Mouse (Mus musculus) spleen, adult 2 months (tissue): Measurements from ENCODE around the gene Olfr713. TPM values are rescaled to one million over a fixed set of nuclear protein-coding genes. Genes with fewer than 3 reads are reported as not detected.

Experiments
- DNase-seq, 2 experiments: peaks; one replicate each; pipeline versions ENCODE4 v3.0.0 to v3.0.0-alpha.2; 2012 to 2021; ENCODE audit warnings: low spot score in 2 of 2, low read depth in 1 of 2
- H3K27ac ChIP-seq: fragments of 200-500 bp; 2 replicates; pipeline ENCODE4 v1.5.1; 2012; ENCODE audit warnings: low read length, inconsistent platforms; ENCODE audit not compliant: insufficient read depth
- H3K27me3 ChIP-seq: fragments of 200-500 bp; 2 replicates; pipeline ENCODE4 v1.6.1; 2012; ENCODE audit warnings: mild to moderate bottlenecking, moderate library complexity, low read length, inconsistent platforms; ENCODE audit not compliant: control insufficient read depth, insufficient read depth
- H3K36me3 ChIP-seq: fragments of 200-500 bp; 2 replicates; pipeline ENCODE4 v1.6.1; 2012; ENCODE audit warnings: mild to moderate bottlenecking, low read length, inconsistent platforms; ENCODE audit not compliant: control insufficient read depth, insufficient read depth
- H3K4me1 ChIP-seq: fragments of 200-500 bp; 2 replicates; pipeline ENCODE4 v1.6.1; 2011; ENCODE audit warnings: inconsistent platforms; ENCODE audit not compliant: control insufficient read depth, insufficient read depth, insufficient read length
- H3K4me3 ChIP-seq: fragments of 200-500 bp; 2 replicates; pipeline ENCODE4 v1.5.1; 2011; ENCODE audit warnings: mild to moderate bottlenecking, inconsistent platforms; ENCODE audit not compliant: insufficient read depth, insufficient read length; ENCODE audit errors: extremely low read depth
- CTCF ChIP-seq: fragments of 200-500 bp; IDR thresholded peaks from 2 replicates; pipeline ENCODE4 v1.5.1; 2011; ENCODE audit warnings: mild to moderate bottlenecking, inconsistent platforms; ENCODE audit not compliant: insufficient read depth, insufficient read length, insufficient replicate concordance; ENCODE audit errors: extremely low read depth
- POLR2A ChIP-seq: fragments of 200-500 bp; IDR thresholded peaks from 2 replicates; pipeline ENCODE4 v1.6.1; 2011; ENCODE audit warnings: low read depth, low read length, inconsistent platforms
- WGBS: fragments of 180-500 bp; shearing (Covaris S2); methylation state at CpG from one replicate; pipeline ENCODE4 v1.1.7; 2018; 5-methylcytosine and 5-hydroxymethylcytosine counted together
- polyA plus RNA-seq: library from polyadenylated mRNA; depleted of rRNA; stranded (reverse); fragments of >200 nt; gene quantifications from 2 replicates; pipeline ENCODE4 v1.2.3, GENCODE M21; 2012; rRNA removed

The Olfr713 gene
- polyA plus RNA-seq: not detected in 2 replicates

DNA sequence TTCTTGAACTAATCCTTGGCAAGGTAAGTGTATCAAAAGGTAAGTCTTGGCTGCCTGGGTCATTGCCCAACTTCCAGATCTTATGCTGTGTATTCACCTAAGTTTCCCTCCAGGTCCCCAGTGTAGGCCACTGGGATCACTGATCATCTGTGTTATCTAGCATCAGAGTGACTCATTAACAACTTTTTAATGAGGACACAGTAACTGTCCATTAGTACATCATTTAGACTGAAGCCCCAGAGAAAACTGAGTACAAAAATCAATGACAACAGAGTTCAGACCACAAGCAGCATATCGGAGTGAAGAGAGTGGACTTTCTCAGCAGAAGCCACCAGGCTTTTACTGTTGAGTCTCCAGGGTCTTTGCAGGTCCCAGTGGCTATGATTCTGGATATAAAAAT lies at the start of gene Olfr713:
TSS of gene Olfr713 (plus strand) at position 301 of the 400 bp plus-strand sequence.
- no peaks in the 10 kb centered on the region for H3K27me3 ChIP-seq
- H3K4me1 ChIP-seq: no peaks in the 10 kb centered on the region
- H3K4me3 ChIP-seq: no peak within 1 kb of the TSS
- no peak within 1 kb of the TSS for H3K27ac ChIP-seq
- no peaks in the 10 kb centered on the region for H3K36me3 ChIP-seq
- WGBS: 81% methylated on average over 1 of the region's 1 CpGs
- no peak for DNase-seq
- TF ChIP-seq POLR2A (no peak), CTCF (no peak)

GRCm38 (mm10) chr7:106985236-106985635 lies 45.7 kb upstream of the Olfr713 start:
- Histone ChIP-seq H3K36me3 (no peaks in the 10 kb centered on the region), H3K4me3 (peak overlapping the region; percentile 44; the same call in 1 of the 2 replicates), H3K4me1 (no peaks in the 10 kb centered on the region), H3K27ac (no peak overlapping the region), H3K27me3 (no peaks in the 10 kb centered on the region)
- 95% methylated on average over 3 of the region's 3 CpGs for WGBS
- DNase-seq: no peak
- TF ChIP-seq CTCF (no peak), POLR2A (no peak)

- TF ChIP-seq CTCF (no peak), POLR2A (no peak)
- Histone ChIP-seq H3K36me3 (no peaks in the 10 kb centered on the region), H3K27me3 (no peaks in the 10 kb centered on the region), H3K27ac (no peak overlapping the region), H3K4me1 (no peaks in the 10 kb centered on the region), H3K4me3 (no peak overlapping the region)
- 81% methylated on average over 7 of the region's 7 CpGs for WGBS
- DNase-seq: no peak
Measured at GRCm38 (mm10) chr7:107000798-107001197, 30.2 kb upstream of the Olfr713 start.

DNA sequence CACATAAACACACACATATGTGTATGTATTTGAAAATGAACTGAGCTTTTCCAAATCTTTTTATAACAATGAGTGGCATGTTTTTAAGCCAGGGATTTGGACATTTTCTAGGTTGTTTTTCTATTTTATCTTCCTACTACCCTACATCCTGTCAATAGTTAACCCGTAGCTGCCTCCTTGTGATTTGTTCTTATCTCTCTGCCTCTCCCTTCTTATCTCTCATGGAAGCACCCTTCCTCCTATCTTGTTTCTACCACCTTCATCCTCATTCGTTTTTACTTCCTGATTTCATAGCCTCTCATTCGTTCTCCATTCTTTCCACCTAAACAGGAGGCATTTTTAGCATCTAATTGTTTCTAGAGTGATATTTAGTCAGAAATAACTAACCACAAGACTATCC lies 26.8 kb upstream of the Olfr713 start:
- no peaks in the 10 kb centered on the region for H3K27me3 ChIP-seq
- H3K36me3 ChIP-seq: no peaks in the 10 kb centered on the region
- DNase-seq: no peak
- H3K4me3 ChIP-seq: no peak overlapping the region
- TF ChIP-seq CTCF: no peak
- H3K27ac ChIP-seq: no peak overlapping the region
- 24% methylated on average over 3 of the region's 3 CpGs for WGBS
- no peaks in the 10 kb centered on the region for H3K4me1 ChIP-seq

GRCm38 (mm10) chr7:107005972-107006371 lies 25.0 kb upstream of the Olfr713 start, which contains the start of gene Olfr2:
Olfr2 (minus strand) TSS chr7:107006072.
- no peak within 1 kb of the TSS for H3K4me3 ChIP-seq
- H3K27me3 ChIP-seq: no peaks in the 10 kb centered on the region
- no peak within 1 kb of the TSS for H3K27ac ChIP-seq
- no peaks in the 10 kb centered on the region for H3K4me1 ChIP-seq
- DNase-seq: no peak
- 54% methylated on average over 1 of the region's 1 CpGs for WGBS
- no peaks in the 10 kb centered on the region for H3K36me3 ChIP-seq
- TF ChIP-seq POLR2A (no peak), CTCF (no peak)

DNA sequence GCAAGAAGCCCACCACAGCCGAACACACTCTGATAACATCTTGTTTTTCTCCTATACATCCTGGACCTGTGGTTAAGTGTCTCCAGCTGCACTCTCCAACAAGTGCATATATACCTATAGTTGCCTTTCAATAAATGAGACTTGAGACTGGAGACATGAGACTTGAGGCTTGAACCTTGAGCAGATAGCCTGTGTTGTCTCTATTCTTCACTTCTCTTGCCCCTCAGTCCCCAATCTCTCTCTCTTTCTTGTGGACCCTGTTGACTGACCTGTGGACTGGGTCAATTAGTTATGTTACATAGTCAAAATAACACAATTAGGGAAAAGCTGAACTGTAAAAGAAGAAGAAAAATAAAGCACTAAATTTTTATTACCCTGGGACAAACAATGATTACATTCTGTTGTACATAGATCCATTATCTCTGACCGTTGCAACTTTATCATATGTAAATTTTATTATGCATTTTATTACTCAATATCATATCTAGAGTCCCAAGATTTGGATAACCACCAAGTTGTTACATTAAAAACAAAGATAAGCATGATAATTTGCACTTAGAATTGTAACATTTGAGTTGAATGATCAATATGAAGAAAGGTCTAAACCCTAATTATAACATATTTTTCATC lies 9.1 kb downstream of the Olfr713 start:
- H3K27ac ChIP-seq: no peak overlapping the region
- no peak for DNase-seq
- 59% methylated on average over 2 of the region's 2 CpGs for WGBS
- no peaks in the 10 kb centered on the region for H3K4me1 ChIP-seq
- no peaks in the 10 kb centered on the region for H3K36me3 ChIP-seq
- H3K27me3 ChIP-seq: no peaks in the 10 kb centered on the region
- no peak for TF ChIP-seq CTCF
- no peak for TF ChIP-seq POLR2A
- H3K4me3 ChIP-seq: no peak overlapping the region

DNA sequence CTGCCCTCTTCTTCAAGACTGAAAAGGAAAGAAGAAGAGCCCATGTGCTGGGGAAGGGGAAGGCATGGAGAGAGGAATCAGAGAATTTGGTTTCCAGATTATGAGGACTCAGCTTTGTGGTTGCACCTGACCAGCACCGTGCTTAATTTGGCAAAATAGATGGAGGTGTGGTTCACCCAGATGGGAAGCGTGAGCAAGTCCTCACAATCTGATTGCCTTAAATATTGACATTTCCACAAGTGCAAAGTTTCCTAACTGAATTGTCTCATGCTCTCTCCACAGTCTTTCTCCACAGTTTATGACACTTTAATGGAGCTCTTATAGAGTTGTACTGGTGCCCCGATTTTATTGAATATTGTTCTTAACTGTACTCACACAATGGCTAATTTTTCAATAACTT lies 12.2 kb downstream of the Olfr713 start:
- 77% methylated on average over 3 of the region's 3 CpGs for WGBS

More for the DNA sequence above, 12.2 kb downstream of the Olfr713 start:
- no peak overlapping the region for H3K27ac ChIP-seq
- no peaks in the 10 kb centered on the region for H3K27me3 ChIP-seq
- no peaks in the 10 kb centered on the region for H3K4me1 ChIP-seq
- H3K36me3 ChIP-seq: no peaks in the 10 kb centered on the region
- TF ChIP-seq POLR2A: no peak
- TF ChIP-seq CTCF: no peak
- H3K4me3 ChIP-seq: no peak overlapping the region
- DNase-seq: no peak
